Mouse (Mus musculus) lung, postnatal 0 days (tissue): ENCODE measurements around the gene Cmtm4. TPM values are rescaled to one million over a fixed set of nuclear protein-coding genes. Genes with fewer than 3 reads are reported as not detected.
"Not testable (repeated sequence)": the region's sequence is repeated elsewhere in the genome, so short reads cannot be mapped to it uniquely, and the experiment has no call there.

ENCODE experiments used
- ATAC-seq: fragments of 200-750 bp; cut with Nextera tagmentation; 2 replicates; pipeline ENCODE4 v1.8.0; 2017; ENCODE audit warnings: moderate library complexity
- DNase-seq: peaks from one replicate; pipeline ENCODE4 v3.0.0-alpha.2; 2016; ENCODE audit warnings: low spot score
- H3K27ac ChIP-seq: fragments of 300-500 bp; sonication (generic); 2 replicates; pipeline ENCODE4 v1.5.1; 2014; ENCODE audit warnings: antibody characterized with exemption, mild to moderate bottlenecking, low read length, mixed read lengths
- H3K27me3 ChIP-seq: fragments of 300-500 bp; sonication (generic); replicated peaks from 2 replicates; pipeline ENCODE4 v1.6.1; 2014; ENCODE audit warnings: low read length, mixed read lengths; ENCODE audit not compliant: insufficient read depth
- H3K36me3 ChIP-seq: fragments of 300-500 bp; sonication (generic); 2 replicates; pipeline ENCODE4 v1.6.1; 2014; ENCODE audit warnings: low read length, mixed read lengths; ENCODE audit not compliant: insufficient read depth
- H3K4me1 ChIP-seq: fragments of 300-500 bp; sonication (generic); 2 replicates; pipeline ENCODE4 v1.6.1; 2014; ENCODE audit warnings: antibody characterized with exemption, low read depth, low read length, mixed read lengths; ENCODE audit not compliant: insufficient read depth
- H3K4me2 ChIP-seq: fragments of 300-500 bp; sonication (generic); replicated peaks from 2 replicates; pipeline ENCODE4 v1.6.1; 2014; ENCODE audit warnings: low read depth, mild to moderate bottlenecking, low read length, moderate library complexity, mixed read lengths
- H3K4me3 ChIP-seq: fragments of 300-500 bp; sonication (generic); 2 replicates; pipeline ENCODE4 v1.5.1; 2014; ENCODE audit warnings: low read depth, low read length
- H3K9ac ChIP-seq: fragments of 300-500 bp; sonication (generic); replicated peaks from 2 replicates; pipeline ENCODE4 v1.6.1; 2014; ENCODE audit warnings: low read depth, mild to moderate bottlenecking
- H3K9me3 ChIP-seq: fragments of 300-500 bp; sonication (generic); 2 replicates; pipeline ENCODE4 v1.6.1; 2016; ENCODE audit warnings: low read length, mixed read lengths
- CTCF ChIP-seq: IDR thresholded peaks from 2 replicates; pipeline ENCODE4 v1.5.1; 2016; ENCODE audit warnings: antibody characterized with exemption, mild to moderate bottlenecking
- EP300 ChIP-seq: IDR thresholded peaks from 2 replicates; pipeline ENCODE4 v1.6.1; 2016; ENCODE audit warnings: antibody characterized with exemption, mild to moderate bottlenecking, control low read depth
- WGBS: fragments of 180-500 bp; shearing (Covaris S2); extraction: QIAGEN DNeasy Blood & Tissue Kit; methylation state at CpG from one replicate; pipeline ENCODE4 v1.1.7; 2014; 5-methylcytosine and 5-hydroxymethylcytosine counted together
- polyA plus RNA-seq: library from polyadenylated mRNA; unstranded; fragments of >200 nt; fragmentation: Nextera tagmentation; extraction: Ambion mirVana; gene quantifications from 2 replicates; pipeline ENCODE4 v1.2.1, GENCODE M21; 2015

Gene Cmtm4
- polyA plus RNA-seq, 1 experiment from 2014 or later: 3.5 TPM

GRCm38 (mm10) chr8:104304962-104305361 is 90.6 kb downstream of the Cmtm4 start:
- H3K27ac ChIP-seq: no peak overlapping the region
- DNase-seq (no peak), ATAC-seq (no peak)
- H3K4me3 ChIP-seq: no peak overlapping the region
- H3K9ac ChIP-seq: no peak overlapping the region
- H3K27me3 ChIP-seq: no peaks in the 10 kb centered on the region
- H3K4me1 ChIP-seq: no peaks in the 10 kb centered on the region
- no peak overlapping the region for H3K4me2 ChIP-seq
- TF ChIP-seq CTCF (no peak), EP300 (no peak)
- WGBS: 84% methylated on average over 11 of the region's 11 CpGs
- no peaks in the 10 kb centered on the region for H3K9me3 ChIP-seq
- H3K36me3 ChIP-seq: no peaks in the 10 kb centered on the region

- WGBS: 83% methylated on average over 4 of the region's 4 CpGs
- not testable (repeated sequence) for H3K9me3 ChIP-seq, H3K4me3 ChIP-seq, ATAC-seq, H3K4me2 ChIP-seq, DNase-seq, H3K36me3 ChIP-seq, H3K4me1 ChIP-seq, H3K9ac ChIP-seq, H3K27me3 ChIP-seq, H3K27ac ChIP-seq
These were observed 93.1 kb downstream of the Cmtm4 start for GRCm38 (mm10) chr8:104302536-104302935.

GRCm38 (mm10) chr8:104301577-104301976 is 94.0 kb downstream of the Cmtm4 start:
- H3K27ac ChIP-seq, H3K9ac ChIP-seq, H3K36me3 ChIP-seq, H3K27me3 ChIP-seq, H3K4me3 ChIP-seq, H3K4me2 ChIP-seq, ATAC-seq, DNase-seq, H3K9me3 ChIP-seq, H3K4me1 ChIP-seq: not testable (repeated sequence)
- WGBS: 21% methylated on average over 3 of the region's 3 CpGs

Other genes starting within 250 kb of the Cmtm4 start
- gene Bean1, start 225.4 kb downstream of the Cmtm4 start, polyA plus RNA-seq: 0.14 and 0.47 TPM in 2 replicates
- gene Tk2, start 147.2 kb downstream of the Cmtm4 start, polyA plus RNA-seq: 16.8 and 17.7 TPM in 2 replicates
- gene Cklf, start 144.9 kb downstream of the Cmtm4 start, polyA plus RNA-seq: 29.2 and 33.2 TPM in 2 replicates
- not detected in 2 replicates for gene Cmtm2a, start 102.6 kb downstream of the Cmtm4 start, polyA plus RNA-seq
- not detected in 2 replicates for gene Gm45711, start 85.7 kb downstream of the Cmtm4 start, polyA plus RNA-seq
- gene Cmtm1, start 85.7 kb downstream of the Cmtm4 start, polyA plus RNA-seq: not detected in 2 replicates
- not detected in 2 replicates for gene Gm11020, start 74.2 kb downstream of the Cmtm4 start, polyA plus RNA-seq
- gene Cmtm2b, start 73.6 kb downstream of the Cmtm4 start, polyA plus RNA-seq: not detected in 2 replicates
- 98.3 and 117 TPM in 2 replicates for gene Cmtm3, start 56.4 kb downstream of the Cmtm4 start, polyA plus RNA-seq
- 39.4 and 44.9 TPM in 2 replicates for gene Dync1li2, start 47.2 kb upstream of the Cmtm4 start, polyA plus RNA-seq
- 0.14 and 0.27 TPM in 2 replicates for gene Terb1, start 114.1 kb upstream of the Cmtm4 start, polyA plus RNA-seq
- gene Nae1, start 138.8 kb upstream of the Cmtm4 start, polyA plus RNA-seq: 57.9 and 58.9 TPM in 2 replicates
- 0.84 and 0.87 TPM in 2 replicates for gene Car7, start 138.9 kb upstream of the Cmtm4 start, polyA plus RNA-seq
- 5.9 and 6.0 TPM in 2 replicates for gene Pdp2, start 195.6 kb upstream of the Cmtm4 start, polyA plus RNA-seq
- gene Cdh16, start 228.6 kb upstream of the Cmtm4 start, polyA plus RNA-seq: 13.8 and 17.2 TPM in 2 replicates
- 19.9 and 22.6 TPM in 2 replicates for gene Rrad, start 235.5 kb upstream of the Cmtm4 start, polyA plus RNA-seq
- 70.2 and 72.9 TPM in 2 replicates for gene Ciao2b, start 246.2 kb upstream of the Cmtm4 start, polyA plus RNA-seq